Mouse (Mus musculus) kidney, adult 18-20 months (tissue): ENCODE measurements around the gene 1110051M20Rik.
A peak's percentile ranks its signal among the peaks of the same experiment; 100 is the strongest.

ENCODE experiments used
- DNase-seq: peaks from one replicate; pipeline ENCODE4 v3.0.0; 2021

The 1110051M20Rik gene

GRCm38 (mm10) chr2:91339591-91339990 is 104.9 kb downstream of the 1110051M20Rik start:
- no peak for DNase-seq

GRCm38 (mm10) chr2:91335128-91335527 is 109.4 kb downstream of the 1110051M20Rik start:
- DNase-seq: no peak

- no peak for DNase-seq
Observed at GRCm38 (mm10) chr2:91331051-91331843, 113.3 kb downstream of the 1110051M20Rik start.

- no peak for DNase-seq
Observed at GRCm38 (mm10) chr2:91329996-91330738, 114.3 kb downstream of the 1110051M20Rik start.

GRCm38 (mm10) chr2:91328729-91329125 is 115.8 kb downstream of the 1110051M20Rik start:
- DNase-seq: no peak

GRCm38 (mm10) chr2:91327968-91328728 is 116.4 kb downstream of the 1110051M20Rik start:
- peak; percentile 53 for DNase-seq

- DNase-seq: peak; percentile 11
Observed at GRCm38 (mm10) chr2:91326746-91327350, 117.7 kb downstream of the 1110051M20Rik start.

GRCm38 (mm10) chr2:91324761-91325421 is 119.6 kb downstream of the 1110051M20Rik start:
- DNase-seq: peak; percentile 12

- no peak for DNase-seq
Observed at GRCm38 (mm10) chr2:91324346-91324745, 120.2 kb downstream of the 1110051M20Rik start.

GRCm38 (mm10) chr2:91322490-91322889 is 122.0 kb downstream of the 1110051M20Rik start:
- DNase-seq: no peak

GRCm38 (mm10) chr2:91321923-91322322 is 122.6 kb downstream of the 1110051M20Rik start:
- DNase-seq: no peak

- DNase-seq: no peak
Observed at GRCm38 (mm10) chr2:91320559-91321529, 123.7 kb downstream of the 1110051M20Rik start.

GRCm38 (mm10) chr2:91314184-91314583 is 130.3 kb downstream of the 1110051M20Rik start:
- DNase-seq: no peak

- DNase-seq: no peak
Observed at GRCm38 (mm10) chr2:91312578-91313311, 131.8 kb downstream of the 1110051M20Rik start.

- DNase-seq: no peak
Observed at GRCm38 (mm10) chr2:91309546-91309945, 135.0 kb downstream of the 1110051M20Rik start.

GRCm38 (mm10) chr2:91308680-91309079 is 135.8 kb downstream of the 1110051M20Rik start:
- no peak for DNase-seq

- no peak for DNase-seq
Observed at GRCm38 (mm10) chr2:91306589-91306988, 137.9 kb downstream of the 1110051M20Rik start.

GRCm38 (mm10) chr2:91305926-91306325 is 138.6 kb downstream of the 1110051M20Rik start:
- DNase-seq: no peak

GRCm38 (mm10) chr2:91302845-91303244 is 141.7 kb downstream of the 1110051M20Rik start:
- DNase-seq: no peak

- no peak for DNase-seq
Observed at GRCm38 (mm10) chr2:91301836-91302235, 142.7 kb downstream of the 1110051M20Rik start.
